Mouse (Mus musculus): ENCODE results near the gene Nr6a1.

The Nr6a1 gene

DNA sequence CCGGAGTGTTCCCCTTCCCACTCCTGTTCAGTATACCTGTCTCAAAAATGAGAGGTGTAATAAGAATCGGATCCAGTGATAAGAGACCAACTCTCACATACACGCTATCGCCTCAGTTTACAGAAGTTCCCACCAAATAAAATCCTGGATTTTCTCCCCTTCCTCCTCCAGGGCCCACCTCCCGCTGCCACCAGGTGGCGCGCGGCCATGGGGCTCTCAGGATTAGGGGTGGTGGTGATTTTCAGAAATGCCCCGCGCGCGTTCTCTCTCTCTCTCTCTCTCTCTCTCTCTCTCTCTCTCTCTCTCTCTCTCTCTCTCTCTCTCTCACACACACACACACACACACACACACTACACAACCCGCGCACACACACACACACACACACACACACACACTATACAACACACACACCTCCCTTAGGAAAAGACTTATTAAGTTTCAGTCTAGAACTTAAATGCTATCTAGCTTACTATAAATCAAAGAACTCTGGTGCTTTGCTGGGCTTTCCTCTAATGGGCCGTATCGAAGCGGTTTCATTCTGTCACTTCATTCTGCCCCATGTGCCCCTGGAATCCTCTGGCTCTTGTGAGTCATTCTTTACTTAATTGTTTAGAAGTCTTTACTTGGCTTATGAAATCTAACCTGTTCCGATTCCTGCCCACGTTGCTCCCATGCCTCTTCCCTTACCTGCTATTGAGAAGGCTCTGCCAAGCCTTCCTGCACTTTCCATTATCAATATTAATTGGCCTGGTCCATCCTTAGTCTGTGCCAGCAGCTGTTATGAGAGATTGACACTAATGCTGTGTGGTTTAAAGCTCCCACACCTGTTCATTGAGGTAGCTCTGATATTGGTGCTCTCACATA, at the start of gene Nr6a1:
Nr6a1 (minus strand) TSS at position 574 of the 865 bp plus-strand sequence.
- peak; percentile 68 for DNase-seq

DNA sequence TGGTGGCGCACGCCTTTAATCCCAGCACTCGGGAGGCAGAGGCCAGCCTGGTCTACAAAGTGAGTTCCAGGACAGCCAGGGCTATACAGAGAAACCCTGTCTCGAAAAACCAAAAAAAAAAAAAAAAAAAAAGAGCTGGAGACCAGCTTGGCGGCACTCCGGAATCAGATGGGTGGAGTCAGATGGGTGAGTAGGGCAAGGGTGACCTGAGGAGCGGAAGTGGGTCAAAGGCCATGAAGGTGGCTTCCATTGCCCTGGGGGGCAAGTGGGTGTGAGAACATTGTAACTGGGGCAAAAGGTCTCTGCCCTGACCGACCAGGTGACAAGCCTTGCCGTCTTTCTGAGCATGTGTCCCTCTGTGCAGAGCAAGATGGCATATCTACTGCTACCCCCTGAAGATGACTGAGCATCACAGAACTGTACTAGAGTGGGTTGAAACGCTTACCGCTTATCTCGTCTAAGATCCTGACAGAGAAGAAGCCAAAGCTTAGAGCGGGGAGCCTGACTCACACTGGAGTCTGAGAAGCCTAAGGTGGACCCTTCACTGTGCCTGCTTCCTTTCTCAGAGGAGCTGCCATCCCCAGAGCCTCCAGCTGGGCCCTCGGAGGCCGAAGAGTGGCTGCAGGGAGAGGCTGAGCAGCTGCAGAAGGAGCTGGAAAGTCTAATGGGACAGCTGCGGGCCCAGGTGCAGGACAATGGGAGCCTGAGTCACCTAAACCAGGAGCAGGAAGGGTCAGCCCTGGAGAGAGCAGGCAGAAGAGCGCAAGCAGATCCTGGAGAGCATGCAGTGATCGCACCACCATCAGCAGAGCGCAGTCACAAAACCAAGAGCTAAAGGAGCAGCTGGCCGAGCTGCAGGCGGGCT, 48.7 kb upstream of the Nr6a1 start:
- DNase-seq = no peak

DNA sequence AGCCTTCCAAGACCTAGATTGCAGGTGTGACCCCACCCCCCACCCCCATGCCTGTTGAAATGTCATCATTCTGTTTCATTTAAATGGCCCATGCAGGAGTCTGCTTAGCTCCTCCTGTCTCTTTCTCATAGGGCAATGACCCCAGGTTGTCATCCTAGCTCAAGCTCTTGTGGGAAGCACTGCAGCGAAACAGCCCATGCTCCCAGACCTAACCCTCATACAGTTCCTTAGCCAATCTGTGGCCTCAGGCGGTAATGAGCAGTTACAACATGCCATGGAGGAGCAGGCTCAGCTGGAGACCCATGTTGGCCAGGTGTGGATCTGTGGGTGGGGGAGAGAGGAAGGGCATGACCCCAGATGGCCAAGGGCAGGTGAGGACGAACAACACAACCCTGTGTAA, 47.7 kb upstream of the Nr6a1 start:
- DNase-seq = no peak

DNA sequence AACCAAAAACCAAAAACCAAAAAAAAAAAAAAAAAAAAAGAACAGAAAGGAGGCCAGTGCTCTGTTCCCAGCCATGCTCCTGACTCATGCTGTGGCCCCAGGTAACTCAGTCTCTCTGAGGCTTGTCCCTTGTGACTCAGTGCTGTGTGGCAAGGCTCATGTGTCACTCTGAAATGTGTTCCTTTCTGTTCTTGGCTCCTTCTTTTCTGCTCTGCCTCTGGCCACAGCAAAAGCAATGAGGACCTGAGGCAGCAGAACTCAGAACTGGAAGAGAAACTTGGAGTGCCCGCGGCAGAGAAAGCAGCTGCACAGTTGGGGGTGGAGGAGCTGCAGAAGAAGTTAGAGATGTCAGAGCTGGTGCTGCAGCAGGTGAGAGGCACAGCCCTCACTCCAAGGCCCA, 46.7 kb upstream of the Nr6a1 start:
- DNase-seq = no peak

DNA sequence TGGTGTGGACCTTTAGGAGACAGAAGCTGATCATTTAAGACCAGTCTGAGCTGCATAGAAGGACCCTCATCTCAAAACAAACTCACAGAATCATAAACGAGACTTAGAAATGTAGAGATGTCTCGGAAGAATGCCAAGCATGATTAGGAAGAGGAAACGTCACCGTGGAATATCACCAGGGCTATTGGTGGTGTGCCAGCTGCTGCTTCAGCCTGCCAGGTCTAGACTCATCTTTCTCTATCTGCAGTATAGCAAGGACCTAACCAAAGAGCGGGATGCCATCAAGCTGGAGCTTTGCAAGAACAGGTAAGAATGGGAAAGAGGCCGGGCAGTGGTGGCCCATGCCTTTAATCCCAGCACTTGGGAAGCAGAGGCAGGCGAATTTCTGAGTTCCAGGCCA, 46.2 kb upstream of the Nr6a1 start:
- DNase-seq = no peak

DNA sequence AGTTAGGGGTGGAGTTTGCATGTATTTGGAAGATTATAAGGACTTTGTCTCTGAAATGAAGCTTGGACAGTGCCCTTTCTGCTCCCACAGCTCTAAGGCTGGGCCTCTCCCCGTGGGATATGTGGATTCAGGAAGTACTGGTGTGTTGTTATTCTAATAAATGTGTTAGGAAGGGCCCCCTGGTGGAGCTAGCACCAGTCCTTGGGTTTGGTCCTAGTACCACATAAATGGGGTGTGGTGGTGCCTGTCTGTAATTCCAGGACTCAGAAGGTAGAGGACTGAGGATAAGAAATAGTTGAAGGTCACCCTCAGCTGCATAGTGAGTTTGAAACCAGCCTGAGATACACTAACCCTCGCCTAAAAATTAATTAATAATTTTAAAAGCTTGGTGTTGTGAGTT, 45.7 kb upstream of the Nr6a1 start:
- no peak for DNase-seq

DNA sequence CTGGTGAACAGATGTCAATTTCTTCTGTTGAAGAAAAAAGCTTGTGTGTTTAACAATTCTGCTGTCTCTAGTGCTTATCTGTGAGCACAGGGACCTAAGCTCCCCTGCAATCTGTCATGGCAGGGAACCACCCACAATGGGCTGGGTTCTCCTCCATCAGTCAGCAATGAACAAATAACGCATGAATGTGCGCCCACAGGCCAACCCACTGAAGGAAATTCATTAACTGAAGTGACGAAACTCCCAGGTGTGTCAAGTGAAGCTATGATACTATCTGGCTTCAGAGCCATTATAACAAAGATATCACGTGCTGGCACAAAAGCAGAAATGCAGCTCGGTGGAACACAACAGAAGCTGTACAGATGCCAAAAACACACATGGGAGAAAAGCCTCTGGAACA, 42.6 kb upstream of the Nr6a1 start:
- no peak for DNase-seq

DNA sequence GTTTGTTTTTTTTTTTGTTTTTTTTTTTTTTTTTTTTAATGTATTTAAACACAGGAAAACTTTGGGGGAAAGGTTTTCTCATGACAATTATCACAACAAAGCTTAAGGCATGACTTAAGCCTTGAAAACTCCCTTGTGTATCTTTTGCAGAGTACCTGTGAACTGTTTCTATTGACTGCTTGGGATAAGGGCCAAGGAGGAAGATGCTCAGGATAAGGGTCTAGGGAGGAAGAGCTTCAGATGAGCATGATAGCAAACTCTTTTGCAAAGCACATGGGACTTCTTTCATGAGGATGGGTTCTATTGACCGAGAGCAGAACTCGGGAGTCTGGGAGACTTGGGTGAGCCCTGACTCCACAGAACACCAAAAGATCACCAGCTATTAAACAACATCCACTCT, 42.2 kb upstream of the Nr6a1 start:
- DNase-seq = no peak

DNA sequence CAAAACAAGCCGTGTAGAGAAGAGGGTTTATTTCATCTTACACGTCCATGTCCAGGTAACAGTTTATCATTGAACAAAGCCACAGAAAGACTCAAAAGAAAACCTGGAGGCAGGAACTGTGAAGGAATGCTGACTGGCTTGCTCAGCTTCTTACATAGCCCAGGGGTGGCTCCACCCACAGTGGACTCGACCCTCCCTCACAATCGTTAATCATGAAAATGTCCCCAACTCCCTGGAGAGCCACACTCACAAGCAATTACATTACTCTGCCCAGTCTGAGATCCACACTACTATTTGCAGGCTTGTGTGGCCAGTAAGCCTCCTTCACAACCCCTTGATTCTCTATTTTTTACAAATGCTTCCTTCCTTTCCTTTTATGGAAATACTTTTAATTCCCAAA, 36.7 kb upstream of the Nr6a1 start:
- no peak for DNase-seq

DNA sequence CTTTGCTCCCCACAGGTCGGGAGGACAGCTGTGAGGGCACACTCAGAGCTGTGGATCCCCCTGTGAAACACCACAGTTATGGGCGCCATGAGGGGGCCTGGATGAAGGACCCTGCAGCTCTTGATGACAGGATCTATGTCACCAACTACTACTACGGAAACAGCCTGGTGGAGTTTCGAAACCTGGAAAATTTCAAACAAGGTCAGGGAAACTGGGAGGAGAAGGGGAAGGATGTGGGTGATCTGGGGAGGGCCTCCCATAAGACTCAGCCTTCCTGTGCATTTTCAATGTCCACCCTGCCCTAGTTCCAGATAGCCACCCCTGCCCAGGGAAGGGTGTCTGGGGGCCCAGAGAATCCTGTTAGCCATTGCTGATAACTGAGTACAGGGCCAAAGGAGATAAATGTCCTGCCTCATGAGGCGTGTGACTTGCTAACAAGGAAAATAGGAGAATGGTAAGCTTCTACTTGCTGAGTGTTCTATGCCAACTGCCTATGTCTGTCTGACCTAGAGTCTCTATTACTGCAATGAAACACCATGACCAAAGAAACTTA, 30.3 kb upstream of the Nr6a1 start:
- no peak for DNase-seq

DNA sequence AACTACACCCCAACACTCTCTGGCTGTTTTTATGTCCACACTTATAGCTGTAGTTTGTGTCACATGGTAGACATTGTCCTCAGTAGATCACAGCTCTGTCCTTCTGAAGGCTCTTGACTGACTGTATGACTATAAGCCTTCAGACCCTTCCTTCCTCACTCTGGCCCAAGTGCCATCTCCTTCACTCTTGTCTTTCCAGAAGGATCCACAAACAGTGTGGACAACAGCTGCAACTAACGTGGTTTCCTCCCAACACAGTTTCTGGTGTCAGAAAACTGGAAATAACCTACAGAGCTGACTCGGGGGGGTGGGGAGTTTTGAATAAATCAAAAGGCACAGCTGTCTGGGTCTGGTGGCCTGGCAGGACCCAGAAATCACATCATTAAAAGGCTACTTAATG, 28.6 kb upstream of the Nr6a1 start:
- no peak for DNase-seq

DNA sequence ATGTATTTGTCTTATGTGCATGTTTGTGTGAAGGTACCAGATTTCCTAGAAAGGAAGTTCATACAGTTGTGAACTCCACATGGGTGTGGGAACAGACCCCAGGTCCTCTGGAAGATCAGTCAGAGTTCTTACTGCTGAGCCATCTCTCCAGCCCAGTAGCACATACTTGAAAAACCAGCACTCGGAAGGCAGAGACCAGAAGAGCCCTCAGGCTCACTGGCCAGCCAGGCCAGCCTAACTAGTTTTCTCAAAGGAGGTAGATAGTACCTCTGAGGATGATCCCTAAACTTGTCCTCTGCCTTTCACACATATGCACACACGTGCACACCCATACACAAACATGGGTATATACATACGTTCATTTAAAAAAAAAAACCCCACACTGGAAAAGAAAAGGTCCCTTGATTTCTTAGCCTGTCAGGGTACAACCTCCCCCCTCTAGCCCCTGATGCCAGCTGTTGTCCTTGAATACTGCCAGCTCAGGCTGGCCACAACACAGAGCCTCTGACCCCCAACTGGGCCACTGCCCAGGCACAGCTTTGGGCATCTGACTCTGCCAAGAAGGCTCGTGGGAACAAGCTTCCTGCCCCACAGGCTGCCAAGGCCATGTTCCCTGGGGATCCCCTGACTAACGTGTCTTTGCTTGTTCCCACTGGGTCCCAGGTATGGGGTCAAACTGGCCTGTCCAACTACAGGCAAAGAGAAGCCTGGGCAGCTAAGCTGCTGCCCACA, 25.8 kb upstream of the Nr6a1 start:
- peak; percentile 26 for DNase-seq

DNA sequence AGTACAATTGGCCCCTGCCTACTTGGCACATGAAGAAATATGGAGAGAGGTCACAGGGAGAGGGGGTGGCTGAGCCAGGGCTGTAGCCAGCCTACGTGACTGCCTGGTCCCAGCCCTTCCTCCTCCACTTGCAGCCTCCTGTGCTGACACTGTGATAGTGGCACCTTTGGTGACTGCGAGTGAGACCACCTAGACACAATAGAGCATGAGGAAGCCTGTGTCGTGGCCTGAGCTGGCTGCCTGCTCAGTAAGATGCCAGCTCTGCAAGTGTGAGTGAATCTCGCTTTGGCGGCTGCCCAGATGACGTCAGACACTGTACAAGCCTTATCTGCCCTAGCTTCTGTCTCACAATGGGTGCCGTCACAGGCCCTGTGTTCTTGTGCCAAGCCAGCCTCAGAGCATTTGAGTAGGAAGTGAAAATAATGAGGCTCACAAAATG, 22.8 kb upstream of the Nr6a1 start:
- peak; percentile 75 for DNase-seq

DNA sequence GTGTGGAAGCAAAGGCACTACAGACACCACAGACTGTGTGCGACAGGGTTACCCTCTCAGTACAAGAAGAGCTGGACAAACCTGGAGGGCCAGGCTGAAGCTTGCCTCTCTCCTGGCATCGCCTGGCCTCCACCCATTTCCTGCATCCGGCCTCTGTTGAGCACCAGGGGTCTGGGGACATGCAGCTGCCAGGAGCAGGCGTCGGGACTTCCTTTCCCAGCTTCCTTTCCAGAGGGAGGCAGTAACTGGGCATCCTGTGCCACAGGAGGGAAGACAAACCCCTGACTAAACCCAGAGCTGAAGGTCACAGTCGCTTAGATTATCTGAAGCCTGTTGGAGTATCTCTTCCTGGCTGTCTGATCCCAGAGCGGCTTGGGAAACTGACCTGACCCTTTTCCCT, 20.1 kb upstream of the Nr6a1 start:
- DNase-seq = peak; percentile 33

DNA sequence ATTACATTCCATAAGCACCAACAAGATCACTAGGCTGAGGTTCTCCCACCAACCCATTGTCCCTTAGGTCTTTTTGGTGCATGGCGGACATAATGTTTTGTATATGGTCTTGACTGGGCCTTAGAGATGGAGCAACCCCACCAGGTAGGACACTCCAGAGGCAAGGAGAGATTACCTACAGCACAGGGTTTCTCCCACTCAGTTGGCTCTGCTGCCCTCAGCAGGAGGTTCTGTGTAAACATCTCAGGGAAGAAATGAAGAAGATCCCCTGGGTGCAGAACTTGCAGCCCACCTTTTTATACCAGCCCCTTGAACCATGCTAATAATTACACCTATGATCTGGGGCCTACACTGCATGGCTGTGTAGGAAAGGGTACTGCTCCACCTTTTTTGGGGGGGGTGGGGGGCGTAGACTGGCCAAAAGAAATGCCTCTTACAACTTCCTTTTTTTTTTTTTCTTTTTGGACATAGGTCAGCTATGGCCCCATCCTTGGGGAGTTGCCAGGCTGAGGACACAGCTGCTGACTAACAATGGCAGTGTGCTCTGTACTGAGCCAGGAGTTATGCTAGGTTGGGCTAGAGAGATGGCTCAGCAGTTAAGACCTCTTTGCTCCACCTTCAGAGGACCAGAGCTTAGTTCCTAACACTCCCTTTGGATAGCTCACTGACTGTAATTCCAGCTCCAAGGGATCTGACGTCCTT, 17.1 kb upstream of the Nr6a1 start:
- no peak for DNase-seq

DNA sequence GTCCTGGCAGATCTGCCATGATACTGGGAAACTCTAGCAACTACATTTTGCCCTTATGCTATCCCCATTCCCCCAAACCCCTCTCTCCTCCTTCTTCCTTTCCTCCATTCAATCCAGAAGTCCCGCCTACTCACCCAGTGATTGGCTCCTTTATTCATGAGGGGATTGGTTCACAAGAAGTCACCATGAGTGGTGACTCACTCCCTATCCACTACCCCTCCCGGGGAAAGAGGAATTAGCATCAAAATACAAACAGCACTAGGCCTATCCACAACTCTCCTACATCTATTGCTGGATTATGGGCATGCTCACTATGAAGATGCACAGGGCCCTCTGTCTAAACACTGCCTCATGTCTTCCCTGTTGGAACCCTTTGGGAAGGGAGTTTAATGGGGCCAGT, 16.5 kb upstream of the Nr6a1 start:
- no peak for DNase-seq

DNA sequence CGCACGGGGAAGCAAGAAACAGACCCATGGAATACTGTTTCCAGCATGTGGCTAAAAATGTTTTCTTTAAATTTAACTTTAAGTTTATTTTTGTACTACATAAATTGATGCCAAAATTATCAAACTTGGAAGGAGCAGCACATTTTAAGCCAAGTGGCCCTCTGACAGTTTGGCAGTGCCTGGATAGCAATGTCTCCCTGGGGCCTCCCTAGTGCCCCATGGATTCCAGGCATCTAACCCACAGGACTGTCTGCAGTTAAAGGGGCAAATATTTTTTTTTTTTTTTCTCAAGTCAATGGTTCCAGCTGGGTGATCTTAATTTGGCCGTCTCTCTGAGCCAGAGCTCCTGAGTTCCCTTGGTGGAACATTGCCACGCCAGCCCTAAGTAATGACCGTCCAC, 15.7 kb upstream of the Nr6a1 start:
- no peak for DNase-seq

DNA sequence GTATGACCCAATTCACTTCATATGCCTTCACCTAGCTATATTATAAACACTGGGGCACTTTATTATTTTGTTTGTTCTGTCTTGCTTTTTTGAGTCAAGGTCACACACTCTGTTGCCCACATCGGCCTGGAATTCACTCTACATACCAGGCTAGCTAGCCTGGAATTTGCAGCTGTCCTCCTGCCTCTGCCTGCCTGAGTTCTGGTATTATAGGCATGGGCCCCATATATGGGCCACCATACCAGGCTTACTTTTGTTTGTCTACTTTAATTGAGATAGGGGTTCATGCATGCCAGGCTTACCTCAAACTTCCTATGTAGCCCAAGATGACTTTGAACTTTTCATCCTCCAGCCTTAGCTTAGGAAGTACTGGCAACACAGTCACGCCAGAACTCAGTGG, 14.4 kb upstream of the Nr6a1 start:
- no peak for DNase-seq

DNA sequence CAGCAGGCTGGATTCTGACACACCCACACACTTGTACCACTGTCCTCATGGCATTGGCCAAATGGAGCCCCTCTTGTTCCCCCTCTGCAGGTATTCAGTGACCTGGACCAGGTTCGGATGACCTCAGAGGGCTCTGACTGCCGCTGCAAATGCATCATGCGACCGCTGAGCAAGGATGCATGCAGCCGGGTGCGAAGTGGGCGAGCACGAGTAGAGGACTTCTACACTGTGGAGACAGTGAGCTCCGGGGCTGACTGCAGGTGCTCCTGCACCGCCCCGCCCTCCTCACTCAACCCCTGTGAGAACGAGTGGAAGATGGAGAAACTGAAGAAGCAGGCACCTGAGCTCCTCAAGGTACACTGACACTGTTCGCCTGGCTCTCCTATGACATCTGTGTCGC, 13.9 kb upstream of the Nr6a1 start:
- DNase-seq = no peak

DNA sequence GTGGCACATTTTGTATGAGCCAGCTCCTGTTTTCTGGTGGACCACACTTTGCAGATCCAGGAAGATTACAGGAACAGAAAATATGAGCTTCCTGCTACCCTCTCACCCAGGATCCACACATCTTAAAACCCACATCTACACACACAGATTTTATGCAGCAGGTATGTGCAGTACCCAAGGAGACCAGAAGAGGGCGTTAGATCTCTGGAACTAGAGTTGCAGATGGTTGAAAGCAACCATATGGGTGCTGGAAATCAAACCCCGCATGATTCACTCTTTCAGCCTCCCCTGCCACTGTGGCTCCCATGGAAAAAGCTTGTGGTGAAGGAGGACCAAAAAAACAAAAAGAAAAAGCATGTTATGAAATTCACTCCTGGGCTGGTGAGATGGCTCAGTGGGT, 11.6 kb upstream of the Nr6a1 start:
- DNase-seq = no peak

DNA sequence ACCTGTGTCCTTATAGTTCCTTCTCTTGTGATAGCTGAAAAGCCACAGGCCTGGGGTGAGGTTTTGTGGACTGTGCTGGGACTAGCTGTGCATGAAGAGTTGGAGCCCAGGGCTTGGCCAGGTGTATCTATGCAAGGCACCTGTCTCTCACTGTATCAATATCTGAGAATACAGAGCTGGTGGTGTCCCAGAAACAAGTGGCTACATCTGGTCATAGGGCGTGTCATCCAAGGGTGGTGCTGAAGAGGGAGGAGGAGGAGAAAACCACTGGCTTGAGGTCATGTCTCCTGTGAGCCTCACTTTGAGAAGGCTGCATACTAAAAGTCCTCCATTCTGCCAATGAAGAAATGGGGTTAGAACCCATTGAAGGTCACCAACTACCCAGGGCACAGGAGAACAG, 10.5 kb upstream of the Nr6a1 start:
- DNase-seq = no peak

DNA sequence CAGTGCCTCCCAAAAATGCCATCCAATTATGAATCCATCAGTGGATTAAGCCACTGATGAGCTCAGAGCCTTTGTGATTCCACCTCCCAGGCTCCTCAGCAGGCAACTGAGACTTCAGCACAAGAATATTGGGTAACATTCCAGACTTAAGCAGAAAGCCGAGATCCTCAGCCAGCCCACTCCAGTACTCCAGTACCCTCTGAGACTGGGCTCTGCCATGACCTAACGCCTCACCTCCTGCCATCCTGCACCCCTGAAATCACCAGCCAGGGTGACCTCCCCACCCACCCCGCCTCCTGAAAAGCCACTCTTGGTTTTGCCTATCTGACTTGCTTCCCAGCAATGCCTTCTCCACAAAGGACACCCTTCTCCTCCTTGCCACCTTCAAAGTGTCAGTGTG, 9.9 kb upstream of the Nr6a1 start:
- no peak for DNase-seq

Data from kidney, adult 9 months (tissue).